Mouse (Mus musculus): ENCODE measurements around the gene Camk1d. TPM values are rescaled to one million over a fixed set of nuclear protein-coding genes. Genes with fewer than 3 reads are reported as not detected.

The Camk1d gene
- polyA plus RNA-seq, 1 experiment from 2014 or later = 2.4 TPM

- H3K4me3 ChIP-seq (ENCODE audit: low read length) = no peak overlapping the region
- H3K9ac ChIP-seq (ENCODE audit: low read depth, low read length) = no peak overlapping the region
- H3K27me3 ChIP-seq (ENCODE audit: control insufficient read depth, insufficient read depth, low read length) = no peaks in the 10 kb centered on the region
- H3K36me3 ChIP-seq (ENCODE audit: control insufficient read depth, insufficient read depth, low read length) = no peaks in the 10 kb centered on the region
- no peaks in the 10 kb centered on the region for H3K9me3 ChIP-seq (ENCODE audit: control insufficient read depth, low read length)
- H3K4me1 ChIP-seq (ENCODE audit: control insufficient read depth, insufficient read depth, low read length) = no peaks in the 10 kb centered on the region
- H3K27ac ChIP-seq (ENCODE audit: low read depth, low read length) = no peak overlapping the region
- no peak overlapping the region for H3K4me2 ChIP-seq (replicated peaks; ENCODE audit: low read depth, low read length)
- no peak for ATAC-seq (ENCODE audit: low FRiP score, low TSS enrichment)
- 88% methylated on average over 5 of the region's 5 CpGs for WGBS
Measured at GRCm38 (mm10) chr2:5589163-5589562, 125.2 kb downstream of the Camk1d start.

GRCm38 (mm10) chr2:5588329-5588982, 125.9 kb downstream of the Camk1d start:
- no peaks in the 10 kb centered on the region for H3K27me3 ChIP-seq (ENCODE audit: control insufficient read depth, insufficient read depth, low read length)
- no peaks in the 10 kb centered on the region for H3K9me3 ChIP-seq (ENCODE audit: control insufficient read depth, low read length)
- no peak overlapping the region for H3K27ac ChIP-seq (ENCODE audit: low read depth, low read length)
- no peaks in the 10 kb centered on the region for H3K36me3 ChIP-seq (ENCODE audit: control insufficient read depth, insufficient read depth, low read length)
- no peak overlapping the region for H3K4me3 ChIP-seq (ENCODE audit: low read length)
- no peak overlapping the region for H3K9ac ChIP-seq (ENCODE audit: low read depth, low read length)
- 79% methylated on average over 8 of the region's 8 CpGs for whole genome bisulfite sequencing
- H3K4me1 ChIP-seq (ENCODE audit: control insufficient read depth, insufficient read depth, low read length) = no peaks in the 10 kb centered on the region
- H3K4me2 ChIP-seq (replicated peaks; ENCODE audit: low read depth, low read length) = no peak overlapping the region
- ATAC-seq (ENCODE audit: low FRiP score, low TSS enrichment) = no peak

GRCm38 (mm10) chr2:5584318-5585027, 129.8 kb downstream of the Camk1d start:
- Histone ChIP-seq H3K9ac (ENCODE audit: low read depth, low read length) (no peak overlapping the region), H3K4me1 (ENCODE audit: control insufficient read depth, insufficient read depth, low read length) (no peaks in the 10 kb centered on the region), H3K36me3 (ENCODE audit: control insufficient read depth, insufficient read depth, low read length) (no peaks in the 10 kb centered on the region), H3K27ac (ENCODE audit: low read depth, low read length) (no peak overlapping the region), H3K4me2 (replicated peaks; ENCODE audit: low read depth, low read length) (no peak overlapping the region), H3K9me3 (ENCODE audit: control insufficient read depth, low read length) (no peaks in the 10 kb centered on the region), H3K4me3 (ENCODE audit: low read length) (no peak overlapping the region), H3K27me3 (ENCODE audit: control insufficient read depth, insufficient read depth, low read length) (no peaks in the 10 kb centered on the region)
- no peak for ATAC-seq (ENCODE audit: low FRiP score, low TSS enrichment)
- WGBS = 84% methylated on average over 6 of the region's 6 CpGs

GRCm38 (mm10) chr2:5579391-5579790, 134.9 kb downstream of the Camk1d start:
- Histone ChIP-seq H3K9me3 (ENCODE audit: control insufficient read depth, low read length) (no peaks in the 10 kb centered on the region), H3K9ac (ENCODE audit: low read depth, low read length) (no peak overlapping the region), H3K4me2 (replicated peaks; ENCODE audit: low read depth, low read length) (no peak overlapping the region), H3K4me1 (ENCODE audit: control insufficient read depth, insufficient read depth, low read length) (no peaks in the 10 kb centered on the region), H3K36me3 (ENCODE audit: control insufficient read depth, insufficient read depth, low read length) (no peaks in the 10 kb centered on the region), H3K27ac (ENCODE audit: low read depth, low read length) (no peak overlapping the region), H3K4me3 (ENCODE audit: low read length) (no peak overlapping the region), H3K27me3 (ENCODE audit: control insufficient read depth, insufficient read depth, low read length) (no peaks in the 10 kb centered on the region)
- no peak for ATAC-seq (ENCODE audit: low FRiP score, low TSS enrichment)
- WGBS = 42% methylated on average over 4 of the region's 4 CpGs

GRCm38 (mm10) chr2:5577399-5578129, 136.8 kb downstream of the Camk1d start:
- Histone ChIP-seq H3K27me3 (ENCODE audit: control insufficient read depth, insufficient read depth, low read length) (no peaks in the 10 kb centered on the region), H3K4me3 (ENCODE audit: low read length) (no peak overlapping the region), H3K27ac (ENCODE audit: low read depth, low read length) (no peak overlapping the region), H3K4me1 (ENCODE audit: control insufficient read depth, insufficient read depth, low read length) (no peaks in the 10 kb centered on the region), H3K9me3 (ENCODE audit: control insufficient read depth, low read length) (no peaks in the 10 kb centered on the region), H3K9ac (ENCODE audit: low read depth, low read length) (no peak overlapping the region), H3K36me3 (ENCODE audit: control insufficient read depth, insufficient read depth, low read length) (no peaks in the 10 kb centered on the region), H3K4me2 (replicated peaks; ENCODE audit: low read depth, low read length) (no peak overlapping the region)
- WGBS = 76% methylated on average over 9 of the region's 9 CpGs
- ATAC-seq (ENCODE audit: low FRiP score, low TSS enrichment) = no peak

GRCm38 (mm10) chr2:5572314-5573006, 141.9 kb downstream of the Camk1d start:
- H3K9me3 ChIP-seq (ENCODE audit: control insufficient read depth, low read length) = no peaks in the 10 kb centered on the region
- WGBS = 44% methylated on average over 10 of the region's 10 CpGs
- no peak overlapping the region for H3K4me2 ChIP-seq (replicated peaks; ENCODE audit: low read depth, low read length)
- H3K9ac ChIP-seq (ENCODE audit: low read depth, low read length) = no peak overlapping the region
- H3K27ac ChIP-seq (ENCODE audit: low read depth, low read length) = no peak overlapping the region
- no peaks in the 10 kb centered on the region for H3K36me3 ChIP-seq (ENCODE audit: control insufficient read depth, insufficient read depth, low read length)
- no peaks in the 10 kb centered on the region for H3K27me3 ChIP-seq (ENCODE audit: control insufficient read depth, insufficient read depth, low read length)
- H3K4me3 ChIP-seq (ENCODE audit: low read length) = no peak overlapping the region
- H3K4me1 ChIP-seq (ENCODE audit: control insufficient read depth, insufficient read depth, low read length) = no peaks in the 10 kb centered on the region
- ATAC-seq (ENCODE audit: low FRiP score, low TSS enrichment) = no peak

- Histone ChIP-seq H3K36me3 (ENCODE audit: control insufficient read depth, insufficient read depth, low read length) (no peaks in the 10 kb centered on the region), H3K4me2 (replicated peaks; ENCODE audit: low read depth, low read length) (no peak overlapping the region), H3K27me3 (ENCODE audit: control insufficient read depth, insufficient read depth, low read length) (no peaks in the 10 kb centered on the region), H3K4me3 (ENCODE audit: low read length) (no peak overlapping the region), H3K9ac (ENCODE audit: low read depth, low read length) (no peak overlapping the region), H3K9me3 (ENCODE audit: control insufficient read depth, low read length) (no peaks in the 10 kb centered on the region), H3K4me1 (ENCODE audit: control insufficient read depth, insufficient read depth, low read length) (no peaks in the 10 kb centered on the region), H3K27ac (ENCODE audit: low read depth, low read length) (no peak overlapping the region)
- ATAC-seq (ENCODE audit: low FRiP score, low TSS enrichment) = no peak
- 87% methylated on average over 5 of the region's 5 CpGs for WGBS
Measured at GRCm38 (mm10) chr2:5566611-5567010, 147.7 kb downstream of the Camk1d start.

- Histone ChIP-seq H3K4me2 (replicated peaks; ENCODE audit: low read depth, low read length) (no peak overlapping the region), H3K9me3 (ENCODE audit: control insufficient read depth, low read length) (no peaks in the 10 kb centered on the region), H3K4me1 (ENCODE audit: control insufficient read depth, insufficient read depth, low read length) (no peaks in the 10 kb centered on the region), H3K4me3 (ENCODE audit: low read length) (no peak overlapping the region), H3K27ac (ENCODE audit: low read depth, low read length) (no peak overlapping the region), H3K36me3 (ENCODE audit: control insufficient read depth, insufficient read depth, low read length) (no peaks in the 10 kb centered on the region), H3K27me3 (ENCODE audit: control insufficient read depth, insufficient read depth, low read length) (no peaks in the 10 kb centered on the region), H3K9ac (ENCODE audit: low read depth, low read length) (no peak overlapping the region)
- WGBS = 82% methylated on average over 4 of the region's 4 CpGs
- ATAC-seq (ENCODE audit: low FRiP score, low TSS enrichment) = no peak
Measured at GRCm38 (mm10) chr2:5563685-5564084, 150.6 kb downstream of the Camk1d start.

All from kidney, embryonic 14.5 days (tissue).